Mouse (Mus musculus): ENCODE data around the gene Dchs2. TPM values are rescaled to one million over a fixed set of nuclear protein-coding genes. Genes with fewer than 3 reads are reported as not detected.

Dchs2 gene
- total and polyA plus RNA-seq, 3 experiments, result not detected

DNA sequence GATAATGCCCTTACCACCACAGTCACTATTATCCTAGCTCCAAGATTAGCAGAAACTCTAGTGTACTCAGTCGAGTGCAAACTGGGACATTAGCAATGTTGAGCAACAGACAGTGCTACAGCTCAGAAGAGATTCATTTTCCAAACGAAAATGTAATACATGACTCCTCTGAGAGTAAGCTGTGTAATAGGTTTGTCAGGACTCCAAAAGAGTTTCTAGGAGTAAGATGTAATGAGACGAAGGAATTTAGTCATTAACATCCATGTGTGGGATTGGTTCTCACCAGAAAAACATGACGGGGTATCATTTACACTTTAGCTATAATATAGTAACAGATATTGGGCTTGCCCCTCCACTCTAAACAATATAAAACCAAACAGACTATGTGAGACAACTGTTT, 90.3 kb downstream of the Dchs2 start:
- TF ChIP-seq USF1 (IDR thresholded peaks at IDR 0.05; ENCODE audit: low read depth, low read length) (no peak), BHLHE40 (IDR thresholded peaks at IDR 0.05; ENCODE audit: low read depth, low read length) (no peak), POLR2A (IDR thresholded peaks at IDR 0.05; ENCODE audit: low read depth, low read length) (no peak), HCFC1 (IDR thresholded peaks at IDR 0.05; ENCODE audit: low read depth, low read length) (no peak), SMC3 (IDR thresholded peaks at IDR 0.05; ENCODE audit: low read depth, low read length) (no peak), MXI1 (IDR thresholded peaks at IDR 0.05; ENCODE audit: low read depth, low read length) (no peak), CHD1 (IDR thresholded peaks at IDR 0.05; ENCODE audit: low read depth, low read length) (no peak), MAX (IDR thresholded peaks at IDR 0.05; ENCODE audit: low read length) (no peak), TBP (conservative IDR thresholded peaks at IDR 0.05; ENCODE audit: low read depth, low read length) (no peak), MYC (IDR thresholded peaks at IDR 0.05; ENCODE audit: low read depth, low read length) (no peak), ETS1 (conservative IDR thresholded peaks at IDR 0.05; ENCODE audit: low read depth, low read length) (no peak), NELFE (IDR thresholded peaks at IDR 0.05; ENCODE audit: low read depth, low read length) (no peak), JUND (conservative IDR thresholded peaks at IDR 0.05; ENCODE audit: low read depth, low read length) (no peak)
- H3K9me3 ChIP-seq (replicated peaks; ENCODE audit: low read length), result no peaks in the 10 kb centered on the region
- no peak overlapping the region for H3K4me2 ChIP-seq (ENCODE audit: insufficient read depth, low read depth, poor library complexity, severe bottlenecking)
- H3K27ac ChIP-seq (ENCODE audit: insufficient read depth, low read depth), result no peak overlapping the region
- no peaks in the 10 kb centered on the region for H3K27me3 ChIP-seq (replicated peaks)
- no peaks in the 10 kb centered on the region for H3K36me3 ChIP-seq (replicated peaks in 1 of 2; ENCODE audit: control insufficient read depth in 1 of 2, insufficient read depth in 1 of 2, low read length in 1 of 2)
- DNase-seq (ENCODE audit: extremely low read depth), result no peak
- dilution Hi-C loops (cut with MboI; ENCODE audit: extremely low pct_ligation_motif_present, extremely low pct_unique_long_range_greater_than_20kb, low sequenced_read_pairs) (no loop called here), in situ Hi-C loops (cut with MboI; ENCODE audit: low pct_ligation_motif_present, low pct_unique_long_range_greater_than_20kb, low sequenced_read_pairs) (no loop called here)
- H3K9ac ChIP-seq (ENCODE audit: insufficient read depth, low read depth), result no peak overlapping the region
- H3K79me2 ChIP-seq (replicated peaks; ENCODE audit: control insufficient read depth, extremely low read depth, insufficient read depth, poor library complexity, severe bottlenecking), result no peaks in the 10 kb centered on the region
- H3K4me3 ChIP-seq (replicated peaks in 1 of 3; ENCODE audit: low read depth in 2 of 3, low read length in 2 of 3, poor library complexity in 1 of 3), result no peak overlapping the region
- no peaks in the 10 kb centered on the region for H3K4me1 ChIP-seq (ENCODE audit: control insufficient read depth in 1 of 2, insufficient read depth in 2 of 2)

DNA sequence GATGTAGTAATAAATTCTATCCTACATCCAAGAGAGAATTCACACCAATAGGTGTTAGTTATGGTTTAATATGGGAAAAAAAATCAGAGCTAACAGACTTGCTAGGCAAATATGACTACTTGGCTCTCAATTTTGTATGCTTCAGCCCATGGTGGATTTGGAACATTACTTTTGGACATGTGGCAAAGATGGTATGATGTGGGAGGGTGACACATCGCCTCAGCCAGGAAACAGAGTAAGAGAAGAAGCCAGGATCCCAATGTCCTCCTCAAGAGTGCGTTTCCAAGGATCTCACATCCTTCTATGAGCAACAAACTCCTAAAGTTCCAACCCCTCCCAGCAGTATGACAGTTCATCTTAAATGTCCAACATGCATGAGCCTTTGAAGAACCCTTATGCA, 92.4 kb downstream of the Dchs2 start:
- in situ Hi-C loops (cut with MboI; ENCODE audit: low pct_ligation_motif_present, low pct_unique_long_range_greater_than_20kb, low sequenced_read_pairs), result no loop called here
- dilution Hi-C loops (cut with MboI; ENCODE audit: extremely low pct_ligation_motif_present, extremely low pct_unique_long_range_greater_than_20kb, low sequenced_read_pairs), result no loop called here
- H3K27me3 ChIP-seq (replicated peaks), result no peaks in the 10 kb centered on the region
- H3K4me3 ChIP-seq (replicated peaks in 1 of 3; ENCODE audit: low read depth in 2 of 3, low read length in 2 of 3, poor library complexity in 1 of 3), result no peak overlapping the region
- TF ChIP-seq EP300 (IDR thresholded peaks at IDR 0.05; ENCODE audit: low read length), result no peak
- TF ChIP-seq SMC3 (IDR thresholded peaks at IDR 0.05; ENCODE audit: low read depth, low read length), result no peak
- no peak for TF ChIP-seq CTCF (conservative IDR thresholded peaks at IDR 0.05 in 1 of 2, IDR thresholded peaks at IDR 0.05 in 1 of 2; ENCODE audit: low read depth in 2 of 2, low read length in 2 of 2)
- TF ChIP-seq CHD2 (IDR thresholded peaks at IDR 0.05; ENCODE audit: low read length), result no peak
- TF ChIP-seq MAFK (IDR thresholded peaks at IDR 0.05; ENCODE audit: insufficient replicate concordance, low read length), result no peak
- no peak for TF ChIP-seq ZC3H11A (IDR thresholded peaks at IDR 0.05; ENCODE audit: low read depth, low read length)
- TF ChIP-seq ETS1 (conservative IDR thresholded peaks at IDR 0.05; ENCODE audit: low read depth, low read length), result no peak
- TF ChIP-seq JUN (IDR thresholded peaks at IDR 0.05; ENCODE audit: insufficient read depth, low read depth, low read length), result no peak
- TF ChIP-seq UBTF (IDR thresholded peaks at IDR 0.05; ENCODE audit: low read depth, low read length), result no peak
- no peaks in the 10 kb centered on the region for H3K79me2 ChIP-seq (replicated peaks; ENCODE audit: control insufficient read depth, extremely low read depth, insufficient read depth, poor library complexity, severe bottlenecking)
- H3K9me3 ChIP-seq (replicated peaks; ENCODE audit: low read length), result no peaks in the 10 kb centered on the region
- no peak overlapping the region for H3K27ac ChIP-seq (ENCODE audit: insufficient read depth, low read depth)
- H3K36me3 ChIP-seq (replicated peaks in 1 of 2; ENCODE audit: control insufficient read depth in 1 of 2, insufficient read depth in 1 of 2, low read length in 1 of 2), result no peaks in the 10 kb centered on the region
- H3K4me1 ChIP-seq (ENCODE audit: control insufficient read depth in 1 of 2, insufficient read depth in 2 of 2), result no peaks in the 10 kb centered on the region
- no peak overlapping the region for H3K9ac ChIP-seq (ENCODE audit: insufficient read depth, low read depth)
- DNase-seq (ENCODE audit: extremely low read depth), result no peak
- H3K4me2 ChIP-seq (ENCODE audit: insufficient read depth, low read depth, poor library complexity, severe bottlenecking), result no peak overlapping the region

Data from CH12.LX (cell line).